Mouse (Mus musculus) forebrain, embryonic 14.5 days (tissue): ENCODE data around the gene Cavin4. TPM values are rescaled to one million over a fixed set of nuclear protein-coding genes. Genes with fewer than 3 reads are reported as not detected.

Experiments
- ATAC-seq: fragments of 200-750 bp; cut with Nextera tagmentation; 2 replicates; pipeline ENCODE4 v1.8.0; 2017; ENCODE audit warnings: mild to moderate bottlenecking, moderate library complexity
- DNase-seq: peaks from one replicate; pipeline ENCODE4 v3.0.0-alpha.2; 2015; ENCODE audit warnings: low spot score
- H3K27ac ChIP-seq: fragments of 300-500 bp; sonication (generic); 2 replicates; pipeline ENCODE4 v1.5.1; 2014; ENCODE audit warnings: low read depth, mild to moderate bottlenecking, control low read depth, low read length, moderate library complexity
- H3K27me3 ChIP-seq: fragments of 300-500 bp; sonication (generic); replicated peaks from 2 replicates; pipeline ENCODE4 v1.6.1; 2014; ENCODE audit warnings: low read length, control low read depth, mixed read lengths; ENCODE audit not compliant: control insufficient read depth, insufficient read depth
- H3K36me3 ChIP-seq: fragments of 300-500 bp; sonication (generic); 2 replicates; pipeline ENCODE4 v1.6.1; 2014; ENCODE audit warnings: low read length, control low read depth; ENCODE audit not compliant: control insufficient read depth, insufficient read depth
- H3K4me1 ChIP-seq: fragments of 300-500 bp; sonication (generic); 2 replicates; pipeline ENCODE4 v1.6.1; 2014; ENCODE audit warnings: antibody characterized with exemption, low read length, control low read depth; ENCODE audit not compliant: control insufficient read depth, insufficient read depth
- H3K4me2 ChIP-seq: fragments of 300-500 bp; sonication (generic); 2 replicates; pipeline ENCODE4 v1.6.1; 2014; ENCODE audit warnings: mild to moderate bottlenecking, control low read depth, low read length
- H3K4me3 ChIP-seq: fragments of 300-500 bp; sonication (generic); 2 replicates; pipeline ENCODE4 v1.5.1; 2014; ENCODE audit warnings: low read depth, low read length, control low read depth
- H3K9ac ChIP-seq: fragments of 300-500 bp; sonication (generic); 2 replicates; pipeline ENCODE4 v1.6.1; 2014; ENCODE audit warnings: mild to moderate bottlenecking, low read length, control low read depth, moderate library complexity
- H3K9me3 ChIP-seq: fragments of 300-500 bp; sonication (generic); replicated peaks from 2 replicates; pipeline ENCODE4 v1.6.1; 2016; ENCODE audit warnings: low read length, control low read depth, mixed read lengths; ENCODE audit not compliant: control insufficient read depth
- WGBS: fragments of 180-500 bp; shearing (Covaris S2); extraction: QIAGEN DNeasy Blood & Tissue Kit; methylation state at CpG from one replicate; pipeline ENCODE4 v1.1.7; 2014; 5-methylcytosine and 5-hydroxymethylcytosine counted together
- polyA plus RNA-seq: library from polyadenylated mRNA; unstranded; fragments of >200 nt; fragmentation: Nextera tagmentation; extraction: Ambion mirVana; gene quantifications from 2 replicates; pipeline ENCODE4 v1.2.1, GENCODE M21; 2014

Gene Cavin4
- polyA plus RNA-seq, 1 experiment from 2014 or later, result 1.1 TPM

DNA sequence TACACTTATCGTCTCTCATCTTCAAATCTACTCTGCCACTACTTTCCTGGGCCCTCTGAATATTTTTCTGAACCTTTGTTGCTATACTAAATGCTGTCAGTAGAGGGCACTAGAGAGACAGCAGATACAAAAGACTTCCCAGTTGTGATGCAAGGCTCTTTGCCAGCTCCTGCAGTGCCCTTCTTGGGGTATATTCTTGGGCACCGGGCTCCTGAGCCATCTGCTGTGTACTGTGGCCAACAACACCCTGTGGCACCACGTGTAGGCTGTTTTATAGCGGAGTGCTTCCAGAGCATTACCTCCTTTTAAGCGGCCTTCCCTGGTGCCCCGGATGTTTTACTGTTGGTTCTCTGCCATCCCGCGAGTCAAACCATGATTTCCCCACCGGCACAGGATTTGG lies 27.3 kb downstream of the Cavin4 start:
- Histone ChIP-seq H3K27ac (peak overlapping the region; percentile 6; the same call in 1 of the 2 replicates), H3K36me3 (no peaks in the 10 kb centered on the region), H3K9ac (no peak overlapping the region), H3K27me3 (no peaks in the 10 kb centered on the region), H3K4me3 (no peak overlapping the region), H3K9me3 (no peaks in the 10 kb centered on the region), H3K4me1 (peaks cover 4% of the 10 kb centered on the region; the same call in 1 of the 2 replicates), H3K4me2 (no peak overlapping the region)
- DNase-seq (peak; percentile 89), ATAC-seq (peak; percentile 54)
- WGBS, result 67% methylated on average over 9 of the region's 9 CpGs

- Histone ChIP-seq H3K4me3 (no peak overlapping the region), H3K4me2 (no peak overlapping the region), H3K27me3 (no peaks in the 10 kb centered on the region), H3K27ac (0 out of 2 replicates have a peak overlapping the region, but pooled peaks have one; percentile 44), H3K36me3 (no peaks in the 10 kb centered on the region), H3K9me3 (no peaks in the 10 kb centered on the region), H3K4me1 (peaks cover 4% of the 10 kb centered on the region; the same call in 1 of the 2 replicates), H3K9ac (no peak overlapping the region)
- WGBS, result 27% methylated on average over 7 of the region's 7 CpGs
- DNase-seq (peak; percentile 90), ATAC-seq (peak; percentile 71)
Observed at GRCm38 (mm10) chr4:48691793-48692437, 28.6 kb downstream of the Cavin4 start.

DNA sequence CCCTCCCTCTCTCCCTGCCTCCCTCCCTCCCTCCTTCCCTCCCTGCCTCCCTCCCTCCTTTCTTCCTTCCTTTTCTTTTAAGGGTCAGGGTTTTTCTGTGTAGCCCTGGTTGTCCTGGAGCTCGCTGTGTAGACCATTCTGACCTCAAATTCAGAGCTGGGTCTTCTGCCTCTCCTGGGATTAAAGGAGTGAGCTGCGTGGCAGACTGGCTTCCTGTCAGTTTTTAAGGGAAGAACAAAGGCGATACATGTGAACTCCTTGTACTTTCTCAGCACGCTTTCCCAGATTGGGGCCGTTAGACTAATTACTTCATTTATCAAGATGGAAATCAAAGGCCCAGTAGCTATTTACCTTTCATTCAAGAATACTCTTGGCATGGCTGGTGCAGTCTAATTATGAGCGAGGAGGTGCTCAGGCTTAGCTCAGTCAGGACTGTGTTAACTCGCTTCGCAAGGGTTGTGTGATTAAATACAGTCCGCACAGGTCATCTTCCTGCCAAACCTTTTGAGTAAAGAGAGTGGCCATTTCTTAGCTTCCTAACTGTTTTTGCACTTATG lies 29.5 kb downstream of the Cavin4 start:
- Histone ChIP-seq H3K4me2 (no peak overlapping the region), H3K4me1 (peaks cover 4% of the 10 kb centered on the region; the same call in 1 of the 2 replicates), H3K4me3 (no peak overlapping the region), H3K27me3 (no peaks in the 10 kb centered on the region), H3K36me3 (no peaks in the 10 kb centered on the region), H3K9ac (no peak overlapping the region), H3K9me3 (no peaks in the 10 kb centered on the region), H3K27ac (peak overlapping the region; percentile 44; the same call in 1 of the 2 replicates)
- ATAC-seq (peak; percentile 79), DNase-seq (peak; percentile 90)
- 8% methylated on average over 9 of the region's 9 CpGs for WGBS

DNA sequence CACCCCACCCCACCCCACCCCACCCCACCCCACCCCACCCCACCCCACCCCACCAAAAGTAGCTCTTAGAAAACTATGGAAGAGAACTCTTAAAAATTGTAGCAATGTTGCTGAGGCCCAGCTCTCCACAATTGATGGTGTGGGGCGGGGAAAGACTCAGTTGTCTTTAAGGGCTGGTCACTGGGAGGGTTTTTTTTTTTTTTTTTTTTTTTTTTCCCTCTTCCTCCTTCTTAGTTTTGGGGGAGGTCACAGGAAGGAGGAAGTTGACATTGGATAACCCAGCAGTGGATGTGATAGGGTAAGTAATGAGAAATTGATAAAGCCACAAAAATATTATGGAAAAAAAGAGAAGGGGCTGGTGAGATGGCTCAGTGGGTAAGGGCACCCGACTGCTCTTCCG lies 33.4 kb downstream of the Cavin4 start:
- no peak for DNase-seq
- no peaks in the 10 kb centered on the region for H3K36me3 ChIP-seq
- no peak overlapping the region for H3K9ac ChIP-seq
- no peaks in the 10 kb centered on the region for H3K9me3 ChIP-seq
- no peak overlapping the region for H3K4me2 ChIP-seq
- H3K4me3 ChIP-seq, result no peak overlapping the region
- H3K27me3 ChIP-seq, result no peaks in the 10 kb centered on the region
- no peak for ATAC-seq
- H3K4me1 ChIP-seq, result peaks cover 4% of the 10 kb centered on the region; the same call in 1 of the 2 replicates
- no peak overlapping the region for H3K27ac ChIP-seq
- 94% methylated on average over 3 of the region's 3 CpGs for WGBS

DNA sequence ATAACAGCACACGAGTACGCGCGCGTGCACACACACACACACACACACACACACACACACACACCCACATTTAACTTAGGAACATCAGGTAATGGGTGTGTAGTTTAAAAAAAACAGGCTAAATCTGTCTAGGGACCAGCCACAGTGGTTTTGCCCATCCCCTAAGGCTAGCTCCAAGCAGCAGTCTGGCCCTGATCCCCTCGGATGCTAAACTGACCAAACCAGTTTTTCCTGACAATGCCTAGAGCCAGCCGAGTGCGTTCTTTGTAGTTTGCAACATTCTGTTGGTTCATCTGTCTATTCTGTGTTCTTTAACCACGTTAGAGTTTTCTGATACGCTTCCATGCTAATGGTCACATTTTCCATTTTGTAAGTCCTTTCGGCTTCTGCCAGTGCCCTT lies 34.0 kb downstream of the Cavin4 start:
- Histone ChIP-seq H3K9ac (no peak overlapping the region), H3K4me1 (peaks cover 4% of the 10 kb centered on the region; the same call in 1 of the 2 replicates), H3K27me3 (no peaks in the 10 kb centered on the region), H3K9me3 (no peaks in the 10 kb centered on the region), H3K4me3 (no peak overlapping the region), H3K27ac (no peak overlapping the region), H3K36me3 (no peaks in the 10 kb centered on the region), H3K4me2 (no peak overlapping the region)
- WGBS, result 62% methylated on average over 11 of the region's 11 CpGs
- no peak for DNase-seq
- ATAC-seq, result no peak

DNA sequence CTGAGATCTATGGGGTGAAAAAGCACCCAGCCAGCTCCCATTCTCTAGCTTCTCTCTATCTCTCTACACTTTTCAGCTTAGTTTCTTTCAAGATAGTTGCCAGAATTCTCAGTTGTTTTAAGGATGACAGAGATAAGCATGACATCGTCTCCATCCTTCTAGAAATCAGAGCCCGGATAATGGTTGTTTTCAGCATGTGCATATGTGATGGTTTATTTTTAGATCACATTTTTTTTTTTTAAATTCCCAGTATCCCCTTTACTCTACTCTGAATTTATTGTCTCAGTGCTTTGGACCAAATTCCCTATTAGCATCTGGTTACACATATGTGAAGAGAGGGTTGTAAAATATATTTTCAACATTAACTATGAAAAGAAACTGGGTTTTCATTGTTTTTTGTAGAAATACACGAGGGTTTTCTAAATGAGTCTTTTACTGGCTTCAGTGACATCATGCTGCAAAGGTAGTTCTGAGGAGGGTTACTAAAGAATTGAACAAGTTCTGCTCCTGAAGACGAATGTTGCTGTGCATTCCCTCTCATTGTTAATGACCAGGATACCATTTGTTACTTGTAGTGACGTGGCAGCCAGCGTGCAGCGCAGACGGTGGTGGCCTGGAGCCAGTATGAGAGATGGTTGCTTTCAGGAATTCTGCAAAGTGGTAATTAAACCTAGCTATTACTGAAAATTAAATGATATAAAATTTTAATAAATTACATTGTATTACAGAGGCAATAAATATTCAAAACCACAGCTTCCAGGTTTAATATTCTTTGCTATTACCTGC lies 52.7 kb downstream of the Cavin4 start:
- H3K4me1 ChIP-seq, result peaks cover 3% of the 10 kb centered on the region; the same call in 1 of the 2 replicates
- ATAC-seq (0 out of 2 replicates have a peak, but pooled peaks have one; percentile 46), DNase-seq (peak; percentile 38)
- no peaks in the 10 kb centered on the region for H3K27me3 ChIP-seq
- no peak overlapping the region for H3K4me2 ChIP-seq
- H3K36me3 ChIP-seq, result no peaks in the 10 kb centered on the region
- 54% methylated on average over 8 of the region's 8 CpGs for WGBS
- no peak overlapping the region for H3K9ac ChIP-seq
- H3K4me3 ChIP-seq, result no peak overlapping the region
- H3K9me3 ChIP-seq, result no peaks in the 10 kb centered on the region
- H3K27ac ChIP-seq, result no peak overlapping the region

DNA sequence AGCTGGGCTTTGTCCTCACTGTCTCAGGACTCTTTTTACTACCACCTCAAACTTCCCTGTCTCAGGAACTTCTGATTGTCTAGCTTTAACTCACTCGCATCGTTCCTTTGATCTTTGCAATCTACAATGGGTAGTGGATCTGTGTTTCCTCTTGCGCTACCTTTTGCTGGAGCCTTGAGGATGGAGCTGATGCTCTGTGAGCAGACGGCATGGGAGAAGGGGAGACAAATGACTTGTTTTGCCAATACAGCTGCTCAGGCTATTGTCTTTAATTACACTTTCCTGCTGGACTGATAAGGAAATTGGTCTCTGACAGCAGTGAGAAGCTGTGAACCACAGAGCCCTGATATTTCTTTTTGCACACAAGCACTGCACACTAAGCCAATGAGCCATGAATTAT lies 53.5 kb downstream of the Cavin4 start:
- DNase-seq (peak; percentile 17), ATAC-seq (no peak)
- H3K9ac ChIP-seq, result no peak overlapping the region
- no peak overlapping the region for H3K4me2 ChIP-seq
- 59% methylated on average over 4 of the region's 4 CpGs for WGBS
- H3K4me1 ChIP-seq, result peaks cover 3% of the 10 kb centered on the region; the same call in 1 of the 2 replicates
- H3K27me3 ChIP-seq, result no peaks in the 10 kb centered on the region
- H3K36me3 ChIP-seq, result no peaks in the 10 kb centered on the region
- no peak overlapping the region for H3K4me3 ChIP-seq
- no peaks in the 10 kb centered on the region for H3K9me3 ChIP-seq
- no peak overlapping the region for H3K27ac ChIP-seq
